Mouse (Mus musculus) midbrain, embryonic 14.5 days (tissue): ENCODE results near the gene Atp2a1. TPM values are rescaled to one million over a fixed set of nuclear protein-coding genes. Genes with fewer than 3 reads are reported as not detected.
"Not testable (repeated sequence)": the region's sequence is repeated elsewhere in the genome, so short reads cannot be mapped to it uniquely, and the experiment has no call there.

Source experiments
- ATAC-seq: fragments of 200-750 bp; cut with Nextera tagmentation; 2 replicates; pipeline ENCODE4 v1.8.0; 2017; ENCODE audit warnings: moderate number of reproducible peaks, moderate library complexity; ENCODE audit not compliant: low FRiP score, low TSS enrichment
- DNase-seq: peaks from one replicate; pipeline ENCODE4 v3.0.0-alpha.2; 2015
- H3K27ac ChIP-seq: fragments of 300-500 bp; sonication (generic); replicated peaks from 2 replicates; pipeline ENCODE4 v1.5.1; 2014; ENCODE audit warnings: mild to moderate bottlenecking, low read depth, low read length, moderate library complexity
- H3K27me3 ChIP-seq: fragments of 300-500 bp; sonication (generic); 2 replicates; pipeline ENCODE4 v1.6.1; 2014; ENCODE audit warnings: low read length, control low read depth, mixed read lengths; ENCODE audit not compliant: control insufficient read depth, insufficient read depth
- H3K36me3 ChIP-seq: fragments of 300-500 bp; sonication (generic); 2 replicates; pipeline ENCODE4 v1.6.1; 2014; ENCODE audit warnings: low read length, control low read depth; ENCODE audit not compliant: control insufficient read depth, insufficient read depth
- H3K4me1 ChIP-seq: fragments of 300-500 bp; sonication (generic); 2 replicates; pipeline ENCODE4 v1.6.1; 2014; ENCODE audit warnings: mild to moderate bottlenecking, antibody characterized with exemption, low read length, control low read depth; ENCODE audit not compliant: control insufficient read depth, insufficient read depth
- H3K4me2 ChIP-seq: fragments of 300-500 bp; sonication (generic); 2 replicates; pipeline ENCODE4 v1.6.1; 2014; ENCODE audit warnings: mild to moderate bottlenecking, low read length, moderate library complexity
- H3K4me3 ChIP-seq: fragments of 300-500 bp; sonication (generic); replicated peaks from 2 replicates; pipeline ENCODE4 v1.5.1; 2014; ENCODE audit warnings: low read depth, low read length
- H3K9ac ChIP-seq: fragments of 300-500 bp; sonication (generic); replicated peaks from 2 replicates; pipeline ENCODE4 v1.6.1; 2014; ENCODE audit warnings: mild to moderate bottlenecking, low read length, moderate library complexity
- H3K9me3 ChIP-seq: fragments of 300-500 bp; sonication (generic); 2 replicates; pipeline ENCODE4 v1.6.1; 2016; ENCODE audit warnings: low read length, control low read depth, mixed read lengths; ENCODE audit not compliant: control insufficient read depth
- WGBS: fragments of 180-500 bp; shearing (Covaris S2); extraction: QIAGEN DNeasy Blood & Tissue Kit; methylation state at CpG from one replicate; pipeline ENCODE4 v1.1.7; 2014; 5-methylcytosine and 5-hydroxymethylcytosine counted together
- polyA plus RNA-seq: library from polyadenylated mRNA; unstranded; fragments of >200 nt; fragmentation: Nextera tagmentation; extraction: Ambion mirVana; gene quantifications from 2 replicates; pipeline ENCODE4 v1.2.1, GENCODE M21; 2014

The Atp2a1 gene
- polyA plus RNA-seq, 1 experiment from 2014 or later, result 0.39 TPM

- H3K27ac ChIP-seq, result no peak overlapping the region
- no peak for ATAC-seq
- WGBS, result 95% methylated on average over 7 of the region's 7 CpGs
- no peak overlapping the region for H3K9ac ChIP-seq
- no peaks in the 10 kb centered on the region for H3K27me3 ChIP-seq
- no peaks in the 10 kb centered on the region for H3K9me3 ChIP-seq
- no peak overlapping the region for H3K4me3 ChIP-seq
- peaks cover 10% of the 10 kb centered on the region; the same call in 1 of the 2 replicates for H3K4me1 ChIP-seq
- peaks cover 68% of the 10 kb centered on the region for H3K36me3 ChIP-seq
- no peak overlapping the region for H3K4me2 ChIP-seq
- no peak for DNase-seq
Measured at GRCm38 (mm10) chr7:126499416-126499815, 36.5 kb upstream of the Atp2a1 start.

GRCm38 (mm10) chr7:126497966-126498365 is 35.1 kb upstream of the Atp2a1 start:
- DNase-seq (no peak), ATAC-seq (no peak)
- no peak overlapping the region for H3K27ac ChIP-seq

GRCm38 (mm10) chr7:126496475-126496874 is 33.6 kb upstream of the Atp2a1 start:
- H3K4me3 ChIP-seq, result no peak overlapping the region

More at GRCm38 (mm10) chr7:126497966-126498365, 35.1 kb upstream of the Atp2a1 start:
- Histone ChIP-seq H3K4me3 (no peak overlapping the region), H3K27me3 (no peaks in the 10 kb centered on the region), H3K4me2 (no peak overlapping the region), H3K9me3 (no peaks in the 10 kb centered on the region), H3K4me1 (peaks cover 6% of the 10 kb centered on the region; the same call in 1 of the 2 replicates), H3K9ac (no peak overlapping the region), H3K36me3 (peaks cover 83% of the 10 kb centered on the region)
- 91% methylated on average over 12 of the region's 12 CpGs for WGBS

GRCm38 (mm10) chr7:126494120-126494519 is 31.2 kb upstream of the Atp2a1 start:
- no peak for DNase-seq
- H3K9me3 ChIP-seq, result no peaks in the 10 kb centered on the region
- H3K27me3 ChIP-seq, result no peaks in the 10 kb centered on the region
- H3K4me3 ChIP-seq, result no peak overlapping the region
- H3K9ac ChIP-seq, result no peak overlapping the region
- no peaks in the 10 kb centered on the region for H3K4me1 ChIP-seq
- H3K27ac ChIP-seq, result no peak overlapping the region
- ATAC-seq, result no peak
- H3K4me2 ChIP-seq, result no peak overlapping the region
- 94% methylated on average over 6 of the region's 6 CpGs for WGBS
- peaks cover 96% of the 10 kb centered on the region for H3K36me3 ChIP-seq

More at GRCm38 (mm10) chr7:126496475-126496874, 33.6 kb upstream of the Atp2a1 start:
- H3K4me1 ChIP-seq, result peaks cover 6% of the 10 kb centered on the region; the same call in 1 of the 2 replicates
- H3K9ac ChIP-seq, result no peak overlapping the region
- 95% methylated on average over 5 of the region's 5 CpGs for WGBS
- H3K4me2 ChIP-seq, result no peak overlapping the region
- peaks cover 97% of the 10 kb centered on the region for H3K36me3 ChIP-seq
- ATAC-seq, result no peak
- no peaks in the 10 kb centered on the region for H3K9me3 ChIP-seq
- no peaks in the 10 kb centered on the region for H3K27me3 ChIP-seq
- H3K27ac ChIP-seq, result no peak overlapping the region
- no peak for DNase-seq

- Histone ChIP-seq H3K9me3 (no peaks in the 10 kb centered on the region), H3K9ac (no peak overlapping the region), H3K4me1 (peaks cover 6% of the 10 kb centered on the region; the same call in 1 of the 2 replicates), H3K36me3 (peaks cover 77% of the 10 kb centered on the region), H3K27me3 (no peaks in the 10 kb centered on the region), H3K27ac (no peak overlapping the region), H3K4me2 (no peak overlapping the region), H3K4me3 (no peak overlapping the region)
- DNase-seq (no peak), ATAC-seq (no peak)
- 58% methylated on average over 11 of the region's 11 CpGs for WGBS
Measured at GRCm38 (mm10) chr7:126491973-126492372, 29.1 kb upstream of the Atp2a1 start.

GRCm38 (mm10) chr7:126491005-126491404 is 28.1 kb upstream of the Atp2a1 start:
- Histone ChIP-seq H3K27ac (no peak overlapping the region), H3K36me3 (peaks cover 67% of the 10 kb centered on the region), H3K9me3 (no peaks in the 10 kb centered on the region), H3K27me3 (no peaks in the 10 kb centered on the region), H3K4me1 (peaks cover 6% of the 10 kb centered on the region; the same call in 1 of the 2 replicates), H3K4me3 (no peak overlapping the region), H3K4me2 (no peak overlapping the region), H3K9ac (no peak overlapping the region)
- 74% methylated on average over 1 of the region's 1 CpGs for WGBS
- no peak for ATAC-seq
- no peak for DNase-seq

GRCm38 (mm10) chr7:126487617-126488385 is 24.9 kb upstream of the Atp2a1 start:
- not testable (repeated sequence) for DNase-seq, H3K9me3 ChIP-seq, ATAC-seq, H3K27me3 ChIP-seq, H3K4me1 ChIP-seq
- Histone ChIP-seq H3K36me3 (peaks cover 35% of the 10 kb centered on the region), H3K27ac (0 out of 2 replicates have a peak overlapping the region, but pooled peaks have one; percentile 70), H3K4me2 (peak overlapping the region; percentile 77), H3K4me3 (peak overlapping the region; percentile 59), H3K9ac (peak overlapping the region; percentile 64)
- whole genome bisulfite sequencing, result 24% methylated on average over 20 of the region's 25 CpGs

GRCm38 (mm10) chr7:126487052-126487483 is 24.2 kb upstream of the Atp2a1 start, which contains the start of gene Tufm:
Gene Tufm (plus strand): TSS chr7:126487361.
- under 1% methylated on average over 32 of the region's 32 CpGs for WGBS
- peak; percentile 97 for DNase-seq
- H3K27ac ChIP-seq, result peak within 1 kb of the TSS; percentile 70

More at GRCm38 (mm10) chr7:126487052-126487483, 24.2 kb upstream of the Atp2a1 start, which contains the start of gene Tufm:
- H3K27me3 ChIP-seq, result no peaks in the 10 kb centered on the region
- H3K4me1 ChIP-seq, result peaks cover 6% of the 10 kb centered on the region; the same call in 1 of the 2 replicates
- H3K9me3 ChIP-seq, result no peaks in the 10 kb centered on the region
- H3K9ac ChIP-seq, result peak within 1 kb of the TSS; percentile 64
- peak within 1 kb of the TSS; percentile 77 for H3K4me2 ChIP-seq
- H3K36me3 ChIP-seq, result peaks cover 28% of the 10 kb centered on the region
- peak; percentile 94 for ATAC-seq
- peak within 1 kb of the TSS; percentile 59 for H3K4me3 ChIP-seq
